Mouse (Mus musculus): ENCODE measurements at regions not wholly inside any gene's neighbourhood (a gene's known extent, or its start where the extent isn't known, plus 50 kb on each side); places are given as distances from the start of the nearest gene placed in this dataset.
A peak's percentile ranks its signal among the peaks of the same experiment; 100 is the strongest.

DNA sequence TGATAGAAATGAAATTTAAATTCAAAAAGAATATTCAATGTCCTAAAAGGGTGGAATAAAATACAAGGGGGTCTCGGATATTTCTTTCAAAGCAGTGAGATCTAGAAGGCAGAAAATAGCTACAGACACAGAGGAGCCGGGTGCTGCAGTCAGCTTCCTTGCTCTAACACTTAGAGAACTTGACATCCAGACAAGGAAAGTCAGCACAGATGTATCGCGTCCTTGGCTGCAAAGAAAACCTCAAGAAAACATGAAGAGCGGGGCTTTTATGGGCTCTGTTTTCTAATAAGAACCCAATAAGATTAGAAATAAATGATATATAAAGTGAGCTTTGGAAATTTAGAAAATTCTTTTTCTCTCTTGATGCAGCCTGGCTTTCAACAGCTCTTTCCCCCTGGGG is 53.1 kb upstream of the Glis3 start:
- intact Hi-C loops (cut with DNase I) = no loop called here
- DNase-seq = no peak

GRCm38 (mm10) chr19:28733781-28734180 is 53.9 kb upstream of the Glis3 start:
- DNase-seq = no peak
- intact Hi-C loops (cut with DNase I) = no loop called here

DNA sequence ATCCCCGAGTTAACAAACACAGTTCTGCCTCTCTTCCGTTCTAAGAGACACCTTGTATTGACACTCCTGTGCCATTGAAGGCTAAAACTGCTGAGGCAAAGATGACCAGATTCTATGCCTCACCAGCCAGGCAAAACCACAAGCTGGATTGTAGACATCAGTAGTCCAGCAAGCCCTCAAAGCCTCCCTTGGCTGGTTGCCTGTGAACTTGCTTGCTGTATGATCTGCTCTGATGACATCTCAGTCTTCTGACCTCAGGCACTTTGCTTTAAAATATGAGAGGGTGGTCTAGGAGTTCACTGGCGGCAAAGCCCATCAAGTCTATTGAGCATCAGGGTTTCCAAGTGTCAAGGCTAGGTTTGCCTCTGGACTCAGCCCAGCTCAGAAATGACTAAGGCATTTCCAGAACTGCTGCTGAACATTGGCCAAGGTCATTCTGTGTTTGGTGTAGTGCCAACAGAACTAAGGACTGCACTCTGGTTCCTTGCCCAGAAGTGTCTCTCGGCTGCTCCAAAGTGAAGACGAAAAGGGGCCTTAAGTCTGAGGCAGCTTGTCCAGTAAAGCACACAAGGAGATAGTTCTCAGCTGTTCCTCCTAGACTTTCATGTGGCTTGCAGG is 63.4 kb upstream of the Glis3 start:
- peak; percentile 35 to 57 for DNase-seq
- intact Hi-C loops (cut with DNase I) = no loop called here

DNA sequence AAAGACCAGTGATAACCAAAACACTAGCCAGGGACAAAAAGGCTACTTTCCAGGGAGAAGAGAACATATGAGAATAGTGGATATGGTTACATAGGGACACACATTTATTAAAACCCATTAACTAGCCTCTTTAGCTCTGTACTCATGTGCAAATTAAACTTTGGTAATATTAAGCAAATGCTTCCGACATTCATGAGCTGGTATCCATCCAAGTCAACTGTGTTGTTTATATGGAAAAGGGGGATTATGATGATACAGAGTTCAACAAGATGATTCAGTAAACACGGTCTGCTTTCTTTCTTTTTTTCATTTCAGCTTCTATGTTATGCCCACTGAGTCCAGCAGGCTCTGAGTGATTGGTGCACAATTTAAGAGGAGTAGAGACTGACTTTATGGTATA is 65.2 kb upstream of the Glis3 start:
- DNase-seq = no peak
- intact Hi-C loops (cut with DNase I) = no loop called here

DNA sequence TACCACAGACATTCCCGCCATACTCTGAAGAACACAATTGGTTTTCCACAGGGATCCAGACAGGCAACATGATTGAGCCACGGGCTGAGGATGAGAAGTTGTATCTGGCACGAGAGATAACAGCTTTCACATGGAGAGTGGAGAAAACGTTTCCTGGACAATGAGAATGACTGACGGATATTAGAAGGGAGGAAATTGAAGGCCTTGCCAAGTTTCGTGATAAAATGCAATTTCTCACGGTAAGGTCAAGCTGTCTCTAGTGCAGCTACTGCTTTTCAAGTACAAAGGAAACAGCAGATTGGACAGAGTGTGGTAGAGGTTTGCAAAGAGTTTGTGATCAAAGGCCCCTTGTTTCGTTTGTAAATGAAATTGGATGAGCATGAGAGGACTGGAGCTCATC is 65.7 kb upstream of the Glis3 start:
- DNase-seq = no peak
- intact Hi-C loops (cut with DNase I) = no loop called here

DNA sequence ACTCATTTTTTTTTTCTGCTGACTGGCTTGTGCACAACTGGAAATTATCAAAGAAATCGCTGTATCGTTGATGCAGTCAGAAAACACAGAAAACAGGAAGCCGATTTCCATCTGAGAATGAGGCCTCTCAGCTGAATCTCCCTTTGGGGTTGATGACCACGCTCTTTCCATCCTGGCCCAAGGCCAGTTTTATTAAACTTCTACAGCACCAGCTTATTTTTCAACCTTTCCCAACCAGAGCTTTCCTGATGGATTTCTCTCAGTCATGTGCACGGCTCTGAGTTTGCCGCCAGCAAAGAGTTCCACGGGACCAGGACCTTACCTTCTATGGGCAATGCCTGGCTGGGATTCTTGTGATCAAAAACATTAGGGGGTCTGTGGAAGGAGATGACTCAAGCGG is 71.2 kb upstream of the Glis3 start:
- intact Hi-C loops (cut with DNase I) = no loop called here
- no peak for DNase-seq

- peak; percentile 20 to 32 for DNase-seq
- intact Hi-C loops (cut with DNase I) = loop anchor here (5.0 kb wide), 1 partner anchor 57 kb away; no protein-coding TSS in a partner anchor
These were observed 76.0 kb upstream of the Slc1a1 start for GRCm38 (mm10) chr19:28758854-28759253.

- intact Hi-C loops (cut with DNase I) = no loop called here
- DNase-seq = no peak
These were observed 70.0 kb upstream of the Slc1a1 start for GRCm38 (mm10) chr19:28764795-28765360.

GRCm38 (mm10) chr19:28768218-28768617 is 66.6 kb upstream of the Slc1a1 start:
- DNase-seq = no peak
- intact Hi-C loops (cut with DNase I) = no loop called here

GRCm38 (mm10) chr19:28770419-28770818 is 64.4 kb upstream of the Slc1a1 start:
- intact Hi-C loops (cut with DNase I) = no loop called here
- DNase-seq = no peak

- DNase-seq = no peak
- intact Hi-C loops (cut with DNase I) = no loop called here
These were observed 63.0 kb upstream of the Slc1a1 start for GRCm38 (mm10) chr19:28771836-28772235.

DNA sequence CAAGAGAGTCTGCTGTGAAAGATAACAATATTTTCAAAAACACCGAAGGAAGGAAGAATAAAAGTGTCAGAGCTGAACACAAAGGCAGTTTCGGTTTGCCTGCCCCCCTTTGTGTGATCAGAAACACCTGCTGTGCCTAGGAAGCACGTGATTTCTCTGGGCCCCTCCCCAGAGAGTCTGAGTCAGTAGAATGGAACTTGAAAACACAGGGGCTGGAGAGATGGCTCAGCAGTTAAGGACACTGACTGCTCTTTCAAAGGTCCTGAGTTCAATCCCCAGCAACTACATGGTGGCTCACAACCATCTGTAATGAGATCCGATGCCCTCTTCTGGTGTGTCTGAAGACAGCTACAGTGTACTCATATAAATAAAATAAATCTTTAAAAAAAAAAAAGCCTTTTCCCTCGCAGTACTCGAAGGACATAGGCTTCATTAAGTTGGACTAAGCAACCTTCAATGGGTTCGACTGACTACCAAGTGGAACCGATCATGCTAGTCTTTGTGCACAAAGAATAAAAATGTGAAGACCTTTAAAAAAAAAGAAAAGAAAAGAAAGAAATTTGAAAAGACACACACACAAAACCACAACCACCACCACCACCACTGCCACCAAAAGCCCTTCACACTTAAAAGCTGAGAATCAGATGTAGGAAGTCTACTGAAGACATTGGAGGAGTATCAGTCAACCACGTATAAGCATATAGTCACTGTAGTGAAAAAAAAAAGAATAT is 61.8 kb upstream of the Slc1a1 start:
- intact Hi-C loops (cut with DNase I) = no loop called here
- no peak for DNase-seq

GRCm38 (mm10) chr19:28776868-28777267 is 58.0 kb upstream of the Slc1a1 start:
- DNase-seq = no peak
- intact Hi-C loops (cut with DNase I) = loop anchor here (5.0 kb wide), 1 partner anchor 105 kb away; no protein-coding TSS in a partner anchor

GRCm38 (mm10) chr19:28777674-28778073 is 57.2 kb upstream of the Slc1a1 start:
- DNase-seq = no peak
- intact Hi-C loops (cut with DNase I) = loop anchor here (5.0 kb wide), 1 partner anchor 105 kb away; no protein-coding TSS in a partner anchor

DNA sequence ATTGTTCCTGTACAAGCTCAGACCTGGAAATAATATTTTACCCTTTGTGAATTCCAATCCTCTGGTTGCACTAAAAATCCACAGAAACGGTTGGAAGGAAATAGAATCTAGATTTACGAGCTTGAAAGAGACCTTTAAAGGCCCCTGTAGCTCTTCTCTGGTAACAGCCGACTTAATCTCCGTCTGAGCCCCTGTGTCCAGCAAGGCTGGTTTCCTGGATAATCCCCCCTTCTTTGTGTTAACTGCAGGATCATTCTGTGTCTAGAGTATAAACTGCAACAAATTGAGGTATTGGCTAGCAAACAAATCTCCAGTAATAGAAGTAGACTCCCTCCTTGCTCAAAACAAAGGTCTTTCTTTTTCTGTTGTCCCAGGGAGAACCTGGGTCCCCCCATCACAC is 56.5 kb upstream of the Slc1a1 start:
- intact Hi-C loops (cut with DNase I) = loop anchor here (5.0 kb wide), 1 partner anchor 104 kb away; no protein-coding TSS in a partner anchor
- DNase-seq = no peak

DNA sequence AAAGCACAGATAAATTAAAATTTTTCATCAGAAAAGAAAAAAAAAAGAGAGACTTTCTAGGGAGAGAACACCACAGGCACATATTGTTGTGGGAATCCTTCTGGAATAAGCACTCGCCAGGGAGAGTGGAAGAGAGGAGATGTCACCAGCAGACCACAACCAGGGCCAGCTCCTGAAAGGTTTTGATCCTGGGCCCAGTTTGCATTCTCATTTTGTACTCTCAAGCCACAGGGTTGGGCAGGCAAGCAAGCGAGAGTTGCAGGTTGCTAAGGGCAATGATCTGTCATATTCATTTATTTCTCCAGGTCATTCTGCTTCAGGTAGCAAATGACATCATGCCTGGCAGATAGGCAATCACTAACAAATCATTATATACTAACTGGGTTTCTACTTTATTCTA is 52.9 kb upstream of the Slc1a1 start:
- intact Hi-C loops (cut with DNase I) = no loop called here
- DNase-seq = no peak
